Mouse (Mus musculus): ENCODE measurements around the gene Tbce. TPM values are rescaled to one million over a fixed set of nuclear protein-coding genes. Genes with fewer than 3 reads are reported as not detected.

The Tbce gene
- polyA plus RNA-seq, 1 experiment from 2014 or later, result 52.6 TPM

GRCm38 (mm10) chr13:14018283-14018682 is 21.2 kb downstream of the Tbce start:
- no peak overlapping the region for H3K27ac ChIP-seq (ENCODE audit: low read length)
- no peak for ATAC-seq (ENCODE audit: insufficient read depth, low FRiP score)
- H3K4me3 ChIP-seq (replicated peaks; ENCODE audit: low read length), result no peak overlapping the region
- no peaks in the 10 kb centered on the region for H3K4me1 ChIP-seq (ENCODE audit: control insufficient read depth, insufficient read depth, low read length)
- no peaks in the 10 kb centered on the region for H3K36me3 ChIP-seq (ENCODE audit: control insufficient read depth, insufficient read depth, low read length)
- no peak overlapping the region for H3K9ac ChIP-seq (ENCODE audit: low read length)
- no peaks in the 10 kb centered on the region for H3K27me3 ChIP-seq (ENCODE audit: control insufficient read depth, insufficient read depth, low read length)
- no peaks in the 10 kb centered on the region for H3K9me3 ChIP-seq (replicated peaks; ENCODE audit: control insufficient read depth, low read length)
- no peak overlapping the region for H3K4me2 ChIP-seq (ENCODE audit: low read depth, low read length)

GRCm38 (mm10) chr13:14015609-14016008 is 23.8 kb downstream of the Tbce start:
- no peaks in the 10 kb centered on the region for H3K4me1 ChIP-seq (ENCODE audit: control insufficient read depth, insufficient read depth, low read length)
- no peak overlapping the region for H3K9ac ChIP-seq (ENCODE audit: low read length)
- 90% methylated on average over 6 of the region's 6 CpGs for WGBS
- no peak overlapping the region for H3K4me3 ChIP-seq (replicated peaks; ENCODE audit: low read length)
- H3K9me3 ChIP-seq (replicated peaks; ENCODE audit: control insufficient read depth, low read length), result no peaks in the 10 kb centered on the region
- H3K4me2 ChIP-seq (ENCODE audit: low read depth, low read length), result no peak overlapping the region
- no peaks in the 10 kb centered on the region for H3K36me3 ChIP-seq (ENCODE audit: control insufficient read depth, insufficient read depth, low read length)
- H3K27ac ChIP-seq (ENCODE audit: low read length), result no peak overlapping the region
- H3K27me3 ChIP-seq (ENCODE audit: control insufficient read depth, insufficient read depth, low read length), result no peaks in the 10 kb centered on the region
- ATAC-seq (ENCODE audit: insufficient read depth, low FRiP score), result no peak

- WGBS, result 91% methylated on average over 4 of the region's 4 CpGs
- Histone ChIP-seq H3K4me2 (ENCODE audit: low read depth, low read length) (no peak overlapping the region), H3K9me3 (replicated peaks; ENCODE audit: control insufficient read depth, low read length) (no peaks in the 10 kb centered on the region), H3K9ac (ENCODE audit: low read length) (no peak overlapping the region), H3K36me3 (ENCODE audit: control insufficient read depth, insufficient read depth, low read length) (no peaks in the 10 kb centered on the region), H3K4me3 (replicated peaks; ENCODE audit: low read length) (no peak overlapping the region), H3K4me1 (ENCODE audit: control insufficient read depth, insufficient read depth, low read length) (no peaks in the 10 kb centered on the region), H3K27me3 (ENCODE audit: control insufficient read depth, insufficient read depth, low read length) (no peaks in the 10 kb centered on the region), H3K27ac (ENCODE audit: low read length) (no peak overlapping the region)
- no peak for ATAC-seq (ENCODE audit: insufficient read depth, low FRiP score)
These were observed 24.9 kb downstream of the Tbce start for GRCm38 (mm10) chr13:14014540-14014939.

- Histone ChIP-seq H3K9me3 (replicated peaks; ENCODE audit: control insufficient read depth, low read length) (no peaks in the 10 kb centered on the region), H3K4me2 (ENCODE audit: low read depth, low read length) (no peak overlapping the region), H3K4me3 (replicated peaks; ENCODE audit: low read length) (no peak overlapping the region), H3K4me1 (ENCODE audit: control insufficient read depth, insufficient read depth, low read length) (no peaks in the 10 kb centered on the region), H3K27ac (ENCODE audit: low read length) (no peak overlapping the region), H3K36me3 (ENCODE audit: control insufficient read depth, insufficient read depth, low read length) (no peaks in the 10 kb centered on the region), H3K27me3 (ENCODE audit: control insufficient read depth, insufficient read depth, low read length) (no peaks in the 10 kb centered on the region), H3K9ac (ENCODE audit: low read length) (no peak overlapping the region)
- ATAC-seq (ENCODE audit: insufficient read depth, low FRiP score), result no peak
- WGBS, result 93% methylated on average over 2 of the region's 2 CpGs
These were observed 25.4 kb downstream of the Tbce start for GRCm38 (mm10) chr13:14014001-14014400.

- Histone ChIP-seq H3K27me3 (ENCODE audit: control insufficient read depth, insufficient read depth, low read length) (no peaks in the 10 kb centered on the region), H3K27ac (ENCODE audit: low read length) (no peak overlapping the region), H3K9ac (ENCODE audit: low read length) (no peak overlapping the region), H3K36me3 (ENCODE audit: control insufficient read depth, insufficient read depth, low read length) (no peaks in the 10 kb centered on the region), H3K9me3 (replicated peaks; ENCODE audit: control insufficient read depth, low read length) (no peaks in the 10 kb centered on the region), H3K4me2 (ENCODE audit: low read depth, low read length) (no peak overlapping the region), H3K4me1 (ENCODE audit: control insufficient read depth, insufficient read depth, low read length) (no peaks in the 10 kb centered on the region), H3K4me3 (replicated peaks; ENCODE audit: low read length) (no peak overlapping the region)
- 88% methylated on average over 4 of the region's 4 CpGs for WGBS
- no peak for ATAC-seq (ENCODE audit: insufficient read depth, low FRiP score)
These were observed 27.9 kb downstream of the Tbce start for GRCm38 (mm10) chr13:14011454-14011995.

- Histone ChIP-seq H3K4me2 (ENCODE audit: low read depth, low read length) (no peak overlapping the region), H3K9ac (ENCODE audit: low read length) (no peak overlapping the region), H3K9me3 (replicated peaks; ENCODE audit: control insufficient read depth, low read length) (no peaks in the 10 kb centered on the region), H3K4me1 (ENCODE audit: control insufficient read depth, insufficient read depth, low read length) (no peaks in the 10 kb centered on the region), H3K27me3 (ENCODE audit: control insufficient read depth, insufficient read depth, low read length) (no peaks in the 10 kb centered on the region), H3K4me3 (replicated peaks; ENCODE audit: low read length) (no peak overlapping the region), H3K36me3 (ENCODE audit: control insufficient read depth, insufficient read depth, low read length) (no peaks in the 10 kb centered on the region; the same call in 1 of the 2 replicates), H3K27ac (ENCODE audit: low read length) (no peak overlapping the region)
- WGBS, result 57% methylated on average over 2 of the region's 2 CpGs
- ATAC-seq (ENCODE audit: insufficient read depth, low FRiP score), result no peak
These were observed 33.4 kb downstream of the Tbce start for GRCm38 (mm10) chr13:14006056-14006455.

- ATAC-seq (ENCODE audit: insufficient read depth, low FRiP score), result no peak
- Histone ChIP-seq H3K9ac (ENCODE audit: low read length) (no peak overlapping the region), H3K4me1 (ENCODE audit: control insufficient read depth, insufficient read depth, low read length) (no peaks in the 10 kb centered on the region), H3K4me2 (ENCODE audit: low read depth, low read length) (no peak overlapping the region), H3K27ac (ENCODE audit: low read length) (no peak overlapping the region), H3K4me3 (replicated peaks; ENCODE audit: low read length) (no peak overlapping the region), H3K9me3 (replicated peaks; ENCODE audit: control insufficient read depth, low read length) (no peaks in the 10 kb centered on the region), H3K36me3 (ENCODE audit: control insufficient read depth, insufficient read depth, low read length) (no peaks in the 10 kb centered on the region; the same call in 1 of the 2 replicates), H3K27me3 (ENCODE audit: control insufficient read depth, insufficient read depth, low read length) (no peaks in the 10 kb centered on the region)
- WGBS, result 90% methylated on average over 5 of the region's 5 CpGs
These were observed 34.4 kb downstream of the Tbce start for GRCm38 (mm10) chr13:14004999-14005398.

- 81% methylated on average over 4 of the region's 4 CpGs for WGBS
- peaks cover 2% of the 10 kb centered on the region; the same call in 1 of the 2 replicates for H3K36me3 ChIP-seq (ENCODE audit: control insufficient read depth, insufficient read depth, low read length)
- H3K27ac ChIP-seq (ENCODE audit: low read length), result no peak overlapping the region
- ATAC-seq (ENCODE audit: insufficient read depth, low FRiP score), result no peak
- H3K27me3 ChIP-seq (ENCODE audit: control insufficient read depth, insufficient read depth, low read length), result no peaks in the 10 kb centered on the region
- no peak overlapping the region for H3K4me3 ChIP-seq (replicated peaks; ENCODE audit: low read length)
- H3K4me2 ChIP-seq (ENCODE audit: low read depth, low read length), result no peak overlapping the region
- H3K9me3 ChIP-seq (replicated peaks; ENCODE audit: control insufficient read depth, low read length), result no peaks in the 10 kb centered on the region
- no peak overlapping the region for H3K9ac ChIP-seq (ENCODE audit: low read length)
- H3K4me1 ChIP-seq (ENCODE audit: control insufficient read depth, insufficient read depth, low read length), result no peaks in the 10 kb centered on the region
These were observed 35.4 kb downstream of the Tbce start for GRCm38 (mm10) chr13:14004086-14004485.

GRCm38 (mm10) chr13:14002706-14003105 is 36.7 kb downstream of the Tbce start:
- H3K9me3 ChIP-seq (replicated peaks; ENCODE audit: control insufficient read depth, low read length), result no peaks in the 10 kb centered on the region
- H3K27me3 ChIP-seq (ENCODE audit: control insufficient read depth, insufficient read depth, low read length), result no peaks in the 10 kb centered on the region
- 59% methylated on average over 2 of the region's 2 CpGs for WGBS
- no peak overlapping the region for H3K27ac ChIP-seq (ENCODE audit: low read length)
- H3K36me3 ChIP-seq (ENCODE audit: control insufficient read depth, insufficient read depth, low read length), result peaks cover 10% of the 10 kb centered on the region; the same call in 1 of the 2 replicates
- H3K4me1 ChIP-seq (ENCODE audit: control insufficient read depth, insufficient read depth, low read length), result no peaks in the 10 kb centered on the region
- no peak overlapping the region for H3K4me3 ChIP-seq (replicated peaks; ENCODE audit: low read length)
- no peak overlapping the region for H3K4me2 ChIP-seq (ENCODE audit: low read depth, low read length)
- no peak; the same call in 1 of the 2 replicates for ATAC-seq (ENCODE audit: insufficient read depth, low FRiP score)
- no peak overlapping the region for H3K9ac ChIP-seq (ENCODE audit: low read length)
